Mouse (Mus musculus) ES-E14 (cell line): ENCODE results near the gene Tnfaip8l2. TPM values are rescaled to one million over a fixed set of nuclear protein-coding genes. Genes with fewer than 3 reads are reported as not detected.
A peak's percentile ranks its signal among the peaks of the same experiment; 100 is the strongest.

Source experiments
- DNase-seq: peaks from one replicate; pipeline ENCODE4 v3.0.0-alpha.2; 2013; ENCODE audit warnings: low read depth, low spot score
- H3K27ac ChIP-seq: 2 replicates; pipeline ENCODE4 v1.5.1; 2012; ENCODE audit warnings: low read depth, mild to moderate bottlenecking, low read length, moderate library complexity, mixed read lengths; ENCODE audit not compliant: poor library complexity, insufficient read depth, severe bottlenecking
- H3K36me3 ChIP-seq: 2 replicates; pipeline ENCODE4 v1.6.1; 2012; ENCODE audit warnings: mild to moderate bottlenecking, low read length, moderate library complexity, mixed read lengths; ENCODE audit not compliant: control insufficient read depth, poor library complexity, insufficient read depth, severe bottlenecking
- H3K4me1 ChIP-seq, 2 experiments: fragments of 150-350 bp in 1 of 2; sonication (generic) in 1 of 2; 2 replicates each; pipeline ENCODE4 v1.6.1; 2012; ENCODE audit warnings: low read length in 2 of 2, mild to moderate bottlenecking in 1 of 2, mixed read lengths in 1 of 2; ENCODE audit not compliant: control insufficient read depth in 2 of 2, insufficient read depth in 2 of 2, poor library complexity in 1 of 2
- H3K4me3 ChIP-seq, 2 experiments: fragments of 150-350 bp in 1 of 2; sonication (generic) in 1 of 2; 2 replicates each; pipeline ENCODE4 v1.5.1; 2012; ENCODE audit warnings: low read length in 2 of 2, low read depth in 1 of 2, mild to moderate bottlenecking in 1 of 2, mixed read lengths in 1 of 2; ENCODE audit not compliant: insufficient read depth in 1 of 2, poor library complexity in 1 of 2, severe bottlenecking in 1 of 2
- H3K9ac ChIP-seq: 2 replicates; pipeline ENCODE4 v1.6.1; 2012; ENCODE audit warnings: low read depth, mild to moderate bottlenecking, low read length, mixed read lengths; ENCODE audit not compliant: poor library complexity, insufficient read depth, severe bottlenecking
- H3K9me3 ChIP-seq: fragments of 150-350 bp; sonication (generic); 2 replicates; pipeline ENCODE4 v1.6.1; 2012; ENCODE audit warnings: low read depth, mild to moderate bottlenecking, low read length; ENCODE audit not compliant: control insufficient read depth, insufficient read depth
- CHD2 ChIP-seq: IDR thresholded peaks from 2 replicates; pipeline ENCODE4 v1.6.1; 2014; ENCODE audit warnings: mild to moderate bottlenecking, low read depth, low read length, inconsistent platforms
- HCFC1 ChIP-seq: IDR thresholded peaks from 2 replicates; pipeline ENCODE4 v1.6.1; 2012; ENCODE audit warnings: low read length, inconsistent platforms, borderline replicate concordance; ENCODE audit not compliant: insufficient read depth
- MAFK ChIP-seq: IDR thresholded peaks from 2 replicates; pipeline ENCODE4 v1.6.1; 2014; ENCODE audit warnings: mild to moderate bottlenecking, low read depth, low read length, inconsistent platforms; ENCODE audit not compliant: insufficient read depth
- ZC3H11A ChIP-seq: IDR thresholded peaks from 2 replicates; pipeline ENCODE4 v1.6.1; 2012; ENCODE audit warnings: low read depth, mild to moderate bottlenecking, inconsistent platforms, low read length, borderline replicate concordance
- ZNF384 ChIP-seq: IDR thresholded peaks from 2 replicates; pipeline ENCODE4 v1.6.1; 2012; ENCODE audit warnings: low read depth, low read length, inconsistent platforms
- in situ Hi-C, 2 experiments: fragments of 600-800 bp; cut with MboI; formaldehyde crosslinking; loops; one replicate each; pipeline ENCODE4 v1.15.1; 2025; ENCODE audit warnings: low sequenced_read_pairs in 2 of 2, inconsistent platforms in 1 of 2; ENCODE audit not compliant: unreplicated experiment in 2 of 2
- total RNA-seq: library from RNA; depleted of rRNA; stranded (reverse); fragments of 300-350 nt; gene quantifications from 2 replicates; pipeline ENCODE4 v1.2.3, GENCODE M21; 2012

The Tnfaip8l2 gene
- total RNA-seq, 1 experiment, result 1.0 TPM

DNA sequence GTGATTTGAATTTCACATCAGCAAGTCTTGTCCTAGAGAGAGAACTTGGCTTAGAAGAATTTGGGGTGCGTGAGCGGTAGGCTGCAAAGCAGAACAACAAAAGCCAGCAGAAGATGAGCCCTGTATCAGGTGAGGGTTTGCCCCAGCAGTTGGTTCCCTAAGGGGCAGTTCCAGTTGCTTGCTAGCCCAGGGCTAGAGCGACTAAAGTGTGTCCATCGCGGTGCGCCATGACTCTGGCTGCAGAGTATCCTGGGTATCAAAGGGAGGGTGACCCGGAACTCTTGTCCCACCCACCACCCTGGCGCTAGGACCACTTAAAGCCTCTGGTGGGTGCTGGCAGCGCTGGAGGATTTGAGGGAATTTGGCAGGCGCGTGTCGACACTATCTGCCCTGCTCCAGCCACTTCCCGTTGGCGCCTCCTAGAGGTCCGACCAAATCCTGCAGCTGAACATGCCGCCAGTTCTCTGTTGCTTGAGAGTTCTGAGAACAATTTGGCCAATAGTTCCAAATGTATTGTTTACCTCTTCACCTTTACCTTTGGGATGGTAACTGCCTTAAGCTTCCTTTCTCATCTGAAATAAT lies 31.9 kb upstream of the Tnfaip8l2 start:
- no peak overlapping the region for H3K27ac ChIP-seq
- peak; percentile 86 for DNase-seq
- peaks cover 4% of the 10 kb centered on the region in 2 experiments; a peak in 3 of 4 replicates for H3K4me1 ChIP-seq
- H3K9ac ChIP-seq, result peak overlapping the region; percentile 66; the same call in 1 of the 2 replicates
- H3K36me3 ChIP-seq, result peaks cover 23% of the 10 kb centered on the region
- TF ChIP-seq MAFK (no peak), ZNF384 (no peak), CHD2 (no peak), ZC3H11A (no peak), HCFC1 (no peak)
- in situ Hi-C loops, result no loop called here
- H3K9me3 ChIP-seq, result no peaks in the 10 kb centered on the region
- peak overlapping the region; percentile 44 to 67 for H3K4me3 ChIP-seq

GRCm38 (mm10) chr3:95173256-95173949 lies 31.2 kb upstream of the Tnfaip8l2 start:
- H3K4me3 ChIP-seq, result peak overlapping the region; percentile 44 to 67
- peak; percentile 12 for DNase-seq
- no peaks in the 10 kb centered on the region for H3K9me3 ChIP-seq
- H3K27ac ChIP-seq, result no peak overlapping the region
- peaks cover 23% of the 10 kb centered on the region for H3K36me3 ChIP-seq
- peaks cover 4% of the 10 kb centered on the region in 2 experiments; a peak in 3 of 4 replicates for H3K4me1 ChIP-seq
- in situ Hi-C loops, result no loop called here
- TF ChIP-seq MAFK, result no peak
- no peak for TF ChIP-seq ZC3H11A
- TF ChIP-seq CHD2, result no peak
- TF ChIP-seq HCFC1, result no peak
- no peak for TF ChIP-seq ZNF384
- peak overlapping the region; percentile 66 for H3K9ac ChIP-seq

DNA sequence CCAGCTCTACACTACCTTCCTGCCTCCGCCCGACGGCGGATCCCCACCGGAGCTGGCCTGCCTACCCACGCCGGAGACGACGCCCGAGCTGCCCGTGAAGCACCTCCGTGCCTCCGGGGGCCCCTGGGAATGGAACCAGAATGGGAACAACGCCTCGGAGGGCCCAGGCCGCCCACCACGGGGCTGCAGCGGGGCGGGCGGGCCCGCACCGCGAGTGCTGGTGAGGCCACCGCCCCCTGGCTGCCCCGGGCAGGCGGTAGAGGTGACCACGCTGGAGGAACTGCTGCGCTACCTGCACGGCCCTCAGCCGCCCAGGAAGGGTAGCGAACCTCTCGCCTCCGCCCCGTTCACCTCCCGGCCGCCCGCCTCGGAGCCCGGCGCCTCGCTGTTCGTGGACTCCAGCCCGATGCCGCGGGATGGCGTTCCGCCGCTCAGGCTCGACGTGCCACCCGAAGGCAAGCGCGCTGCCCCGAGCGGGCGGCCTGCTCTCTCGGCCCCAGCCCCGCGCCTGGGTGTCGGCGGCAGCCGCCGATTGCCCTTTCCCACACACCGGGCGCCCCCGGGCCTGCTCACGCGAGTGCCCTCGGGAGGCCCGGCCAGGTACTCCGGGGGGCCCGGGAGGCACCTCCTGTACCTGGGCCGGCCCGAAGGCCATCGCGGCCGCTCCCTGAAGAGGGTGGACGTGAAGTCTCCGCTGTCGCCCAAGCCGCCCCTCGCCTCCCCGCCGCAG lies 30.5 kb upstream of the Tnfaip8l2 start:
- Histone ChIP-seq H3K36me3 (peaks cover 23% of the 10 kb centered on the region), H3K4me3 (peak overlapping the region; percentile 44 to 67), H3K9me3 (no peaks in the 10 kb centered on the region), H3K4me1 (peaks cover 4% of the 10 kb centered on the region in 2 experiments; a peak in 3 of 4 replicates), H3K9ac (peak overlapping the region; percentile 66), H3K27ac (no peak overlapping the region)
- DNase-seq, result no peak
- no peak for TF ChIP-seq ZNF384
- TF ChIP-seq MAFK, result no peak
- TF ChIP-seq HCFC1, result no peak
- no peak for TF ChIP-seq CHD2
- no peak for TF ChIP-seq ZC3H11A
- in situ Hi-C loops, result no loop called here

- H3K36me3 ChIP-seq, result peaks cover 23% of the 10 kb centered on the region
- no peaks in the 10 kb centered on the region for H3K9me3 ChIP-seq
- in situ Hi-C loops, result no loop called here
- H3K4me3 ChIP-seq, result no peak overlapping the region
- no peak for DNase-seq
- no peak overlapping the region for H3K9ac ChIP-seq
- no peak for TF ChIP-seq HCFC1
- TF ChIP-seq CHD2, result no peak
- no peak for TF ChIP-seq MAFK
- no peak for TF ChIP-seq ZC3H11A
- no peak for TF ChIP-seq ZNF384
- H3K4me1 ChIP-seq, result peaks cover 2% of the 10 kb centered on the region in 2 experiments; a peak in 1 of 4 replicates
- no peak overlapping the region for H3K27ac ChIP-seq
These were observed 28.9 kb upstream of the Tnfaip8l2 start for GRCm38 (mm10) chr3:95171105-95171504.
